Mouse (Mus musculus): ENCODE results near the gene Ace. TPM values are rescaled to one million over a fixed set of nuclear protein-coding genes. Genes with fewer than 3 reads are reported as not detected.
A peak's percentile ranks its signal among the peaks of the same experiment; 100 is the strongest.

Ace gene
- total and polyA plus RNA-seq, 3 experiments, result not detected

DNA sequence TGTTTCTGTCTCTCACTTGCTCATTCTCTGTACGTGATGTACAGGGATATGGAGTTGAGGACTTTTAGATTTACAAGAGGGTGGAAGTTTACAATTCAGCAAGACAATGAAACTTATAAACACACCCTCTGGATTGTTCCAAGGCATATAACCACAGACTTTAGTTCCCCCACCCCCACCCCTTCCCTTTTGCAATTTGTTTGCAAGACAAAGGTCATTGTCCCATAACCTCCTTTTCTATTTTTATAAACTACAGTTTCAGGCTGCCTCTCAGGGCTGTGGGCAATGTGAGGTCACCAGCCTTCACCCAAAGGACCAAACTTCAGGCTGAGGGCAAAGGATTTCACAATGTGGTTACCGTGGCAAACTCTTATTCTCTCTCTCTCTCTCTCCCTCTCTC, 22.5 kb downstream of the Ace start:
- no peaks in the 10 kb centered on the region for H3K36me3 ChIP-seq (replicated peaks)
- no peak for TF ChIP-seq GATA1 (IDR thresholded peaks at IDR 0.05; ENCODE audit: borderline replicate concordance, low read length)
- TF ChIP-seq CTCF (IDR thresholded peaks at IDR 0.05; ENCODE audit: low read depth, low read length), result no peak
- no peak for DNase-seq (ENCODE audit: low spot score)
- no peaks in the 10 kb centered on the region for H3K4me1 ChIP-seq (ENCODE audit: insufficient read depth, low read depth, low read length)
- H3K27me3 ChIP-seq (ENCODE audit: insufficient read depth, low read length), result peaks cover 16% of the 10 kb centered on the region
- no peaks in the 10 kb centered on the region for H3K9me3 ChIP-seq (replicated peaks)
- no peak overlapping the region for H3K4me3 ChIP-seq (ENCODE audit: low read depth, low read length)
- no peak for ATAC-seq (ENCODE audit: extremely low read depth, insufficient number of reproducible peaks, low FRiP score, poor library complexity, severe bottlenecking)

DNA sequence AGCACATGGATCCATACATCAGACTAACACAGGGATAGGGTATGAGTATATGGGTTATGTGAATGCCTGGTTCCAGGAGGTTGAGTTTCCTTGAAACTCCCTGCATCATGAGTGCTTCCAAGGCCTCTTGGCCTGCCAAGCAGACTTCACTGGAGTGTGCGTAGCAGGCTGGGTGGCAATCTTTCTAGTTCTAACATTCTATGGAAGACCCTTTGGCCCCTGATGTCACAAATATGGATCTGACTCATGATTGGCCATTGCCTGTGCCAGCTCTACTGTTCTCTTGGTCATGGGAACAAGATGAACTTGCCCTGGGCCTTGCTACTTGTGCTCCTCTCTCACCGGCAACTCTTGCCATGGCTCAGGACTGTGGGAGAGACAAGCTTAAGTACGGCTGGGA, 26.6 kb downstream of the Ace start, which contains the start of gene Ace3:
Gene Ace3 (plus strand): TSS at position 301 of the 400 bp plus-strand sequence.
- no peaks in the 10 kb centered on the region for H3K9me3 ChIP-seq (replicated peaks)
- no peaks in the 10 kb centered on the region for H3K4me1 ChIP-seq (ENCODE audit: insufficient read depth, low read depth, low read length)
- no peak within 1 kb of the TSS for H3K4me3 ChIP-seq (ENCODE audit: low read depth, low read length)
- no peaks in the 10 kb centered on the region for H3K36me3 ChIP-seq (replicated peaks)
- DNase-seq (ENCODE audit: low spot score) (no peak), ATAC-seq (ENCODE audit: extremely low read depth, insufficient number of reproducible peaks, low FRiP score, poor library complexity, severe bottlenecking) (no peak)
- TF ChIP-seq CTCF (IDR thresholded peaks at IDR 0.05; ENCODE audit: low read depth, low read length) (no peak), GATA1 (IDR thresholded peaks at IDR 0.05; ENCODE audit: borderline replicate concordance, low read length) (no peak), GATA2 (IDR thresholded peaks at IDR 0.05; ENCODE audit: borderline replicate concordance, low read depth, low read length) (no peak), POLR2AphosphoS5 (IDR thresholded peaks at IDR 0.05; ENCODE audit: insufficient replicate concordance, low read depth, low read length) (no peak), TAL1 (conservative IDR thresholded peaks at IDR 0.05; ENCODE audit: low read depth, low read length) (no peak)
- H3K27me3 ChIP-seq (ENCODE audit: insufficient read depth, low read length), result peaks cover 32% of the 10 kb centered on the region

DNA sequence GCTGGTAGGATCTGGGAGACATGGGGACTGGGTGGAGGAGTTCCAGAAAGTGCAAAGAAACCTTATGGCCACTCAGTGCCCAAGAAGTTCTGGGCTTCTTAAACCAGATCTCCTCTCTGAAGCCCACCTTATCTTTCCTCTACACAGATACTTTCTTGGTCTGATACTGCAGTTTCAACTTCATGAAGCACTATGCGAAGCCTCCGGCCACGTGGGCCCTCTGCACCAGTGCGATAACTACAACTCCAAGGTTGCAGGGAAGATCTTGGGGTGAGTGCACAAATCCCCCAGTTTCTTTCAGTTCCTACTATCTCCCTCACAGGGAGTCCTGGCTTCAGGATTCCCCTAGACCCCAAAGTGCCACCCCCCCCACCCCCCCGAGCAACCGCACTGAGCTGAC, 32.3 kb downstream of the Ace start:
- DNase-seq (ENCODE audit: low spot score) (no peak), ATAC-seq (ENCODE audit: extremely low read depth, insufficient number of reproducible peaks, low FRiP score, poor library complexity, severe bottlenecking) (no peak)
- TF ChIP-seq CTCF (IDR thresholded peaks at IDR 0.05; ENCODE audit: low read depth, low read length), result no peak
- TF ChIP-seq TAL1 (conservative IDR thresholded peaks at IDR 0.05; ENCODE audit: low read depth, low read length), result no peak
- TF ChIP-seq POLR2AphosphoS5 (IDR thresholded peaks at IDR 0.05; ENCODE audit: insufficient replicate concordance, low read depth, low read length), result no peak
- TF ChIP-seq GATA2 (IDR thresholded peaks at IDR 0.05; ENCODE audit: borderline replicate concordance, low read depth, low read length), result no peak
- no peak for TF ChIP-seq GATA1 (IDR thresholded peaks at IDR 0.05; ENCODE audit: borderline replicate concordance, low read length)
- Histone ChIP-seq H3K9me3 (replicated peaks) (no peaks in the 10 kb centered on the region), H3K27me3 (ENCODE audit: insufficient read depth, low read length) (peaks cover 36% of the 10 kb centered on the region), H3K4me3 (ENCODE audit: low read depth, low read length) (no peak overlapping the region), H3K4me1 (ENCODE audit: insufficient read depth, low read depth, low read length) (peaks cover 4% of the 10 kb centered on the region; the same call in 1 of the 2 replicates), H3K36me3 (replicated peaks) (no peaks in the 10 kb centered on the region)

DNA sequence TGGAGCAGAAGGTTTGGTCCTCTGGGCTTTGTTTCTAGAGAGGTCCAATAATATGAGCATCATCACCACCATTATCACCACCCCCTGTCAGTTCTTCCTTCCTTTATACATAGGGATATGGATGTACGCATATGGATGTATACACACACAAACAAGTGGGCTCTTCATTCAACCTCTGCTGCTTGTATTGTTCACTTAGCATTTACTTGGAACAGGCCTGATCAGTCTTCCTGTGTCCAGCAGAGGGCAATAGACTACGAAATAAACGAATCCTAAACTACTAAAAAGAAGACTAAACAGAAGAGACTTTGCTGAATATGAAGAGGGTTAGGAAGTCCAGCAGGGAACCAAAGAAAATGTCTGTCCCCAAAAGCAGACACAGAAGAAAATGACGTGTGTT, 34.0 kb downstream of the Ace start:
- DNase-seq (ENCODE audit: low spot score), result peak; percentile 22
- H3K36me3 ChIP-seq (replicated peaks), result no peaks in the 10 kb centered on the region
- H3K4me3 ChIP-seq (ENCODE audit: low read depth, low read length), result no peak overlapping the region
- ATAC-seq (ENCODE audit: extremely low read depth, insufficient number of reproducible peaks, low FRiP score, poor library complexity, severe bottlenecking), result no peak
- no peaks in the 10 kb centered on the region for H3K9me3 ChIP-seq (replicated peaks)
- no peak for TF ChIP-seq GATA1 (IDR thresholded peaks at IDR 0.05; ENCODE audit: borderline replicate concordance, low read length)
- peaks cover 4% of the 10 kb centered on the region; the same call in 1 of the 2 replicates for H3K4me1 ChIP-seq (ENCODE audit: insufficient read depth, low read depth, low read length)
- peaks cover 29% of the 10 kb centered on the region for H3K27me3 ChIP-seq (ENCODE audit: insufficient read depth, low read length)

DNA sequence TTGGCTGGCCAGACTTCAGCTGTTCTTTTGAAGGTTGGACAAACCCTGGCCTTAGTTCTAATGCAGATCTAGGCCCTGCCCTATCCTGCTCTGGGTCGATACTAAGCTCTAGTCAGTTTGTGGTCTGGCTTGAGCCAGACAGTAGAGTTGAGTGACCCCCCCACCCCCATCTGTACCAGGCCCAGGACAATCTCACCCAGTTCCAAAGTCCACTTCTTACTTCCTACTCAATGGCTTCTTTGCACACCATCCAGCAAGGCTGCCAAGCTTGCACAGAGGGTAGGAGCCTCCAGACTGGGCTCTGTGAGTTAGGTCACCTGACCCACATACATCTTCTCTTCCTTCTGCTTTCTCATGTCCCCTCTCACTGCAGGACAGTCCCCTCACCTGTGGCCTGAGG, 36.8 kb downstream of the Ace start:
- no peak overlapping the region for H3K4me3 ChIP-seq (ENCODE audit: low read depth, low read length)
- no peak for ATAC-seq (ENCODE audit: extremely low read depth, insufficient number of reproducible peaks, low FRiP score, poor library complexity, severe bottlenecking)
- no peaks in the 10 kb centered on the region for H3K9me3 ChIP-seq (replicated peaks)
- TF ChIP-seq GATA1 (IDR thresholded peaks at IDR 0.05; ENCODE audit: borderline replicate concordance, low read length), result no peak
- TF ChIP-seq TAL1 (conservative IDR thresholded peaks at IDR 0.05; ENCODE audit: low read depth, low read length), result no peak
- TF ChIP-seq GATA2 (IDR thresholded peaks at IDR 0.05; ENCODE audit: borderline replicate concordance, low read depth, low read length), result no peak
- TF ChIP-seq POLR2AphosphoS5 (IDR thresholded peaks at IDR 0.05; ENCODE audit: insufficient replicate concordance, low read depth, low read length), result no peak
- no peak for TF ChIP-seq CTCF (IDR thresholded peaks at IDR 0.05; ENCODE audit: low read depth, low read length)
- DNase-seq (ENCODE audit: low spot score), result no peak
- peaks cover 8% of the 10 kb centered on the region for H3K4me1 ChIP-seq (ENCODE audit: insufficient read depth, low read depth, low read length)
- H3K27me3 ChIP-seq (ENCODE audit: insufficient read depth, low read length), result peaks cover 35% of the 10 kb centered on the region
- no peaks in the 10 kb centered on the region for H3K36me3 ChIP-seq (replicated peaks)

DNA sequence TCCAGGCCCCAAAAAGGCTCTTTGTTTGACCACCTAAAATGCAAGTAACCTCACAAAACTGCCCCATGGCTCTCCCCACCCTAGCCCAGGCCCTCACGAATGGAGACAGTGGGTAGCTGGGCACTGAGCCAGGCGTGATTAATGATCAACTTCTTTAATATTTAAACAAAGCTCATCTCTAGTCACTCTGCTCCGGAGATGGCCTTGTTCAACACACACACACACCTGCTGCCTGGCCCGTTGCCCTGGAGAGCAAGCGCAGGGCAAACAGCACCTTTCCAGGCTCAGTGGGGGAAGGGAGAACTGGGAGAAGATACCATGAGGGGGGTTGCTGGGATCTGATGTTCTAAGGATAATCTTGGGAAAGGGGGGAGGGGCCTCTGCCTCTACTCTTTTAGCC, 38.2 kb downstream of the Ace start:
- H3K9me3 ChIP-seq (replicated peaks), result no peaks in the 10 kb centered on the region
- H3K4me1 ChIP-seq (ENCODE audit: insufficient read depth, low read depth, low read length), result peaks cover 8% of the 10 kb centered on the region
- DNase-seq (ENCODE audit: low spot score), result no peak
- no peaks in the 10 kb centered on the region for H3K36me3 ChIP-seq (replicated peaks)
- H3K27me3 ChIP-seq (ENCODE audit: insufficient read depth, low read length), result peaks cover 47% of the 10 kb centered on the region
- TF ChIP-seq CTCF (IDR thresholded peaks at IDR 0.05; ENCODE audit: low read depth, low read length) (no peak), TAL1 (conservative IDR thresholded peaks at IDR 0.05; ENCODE audit: low read depth, low read length) (no peak), GATA1 (IDR thresholded peaks at IDR 0.05; ENCODE audit: borderline replicate concordance, low read length) (no peak), GATA2 (IDR thresholded peaks at IDR 0.05; ENCODE audit: borderline replicate concordance, low read depth, low read length) (no peak), POLR2AphosphoS5 (IDR thresholded peaks at IDR 0.05; ENCODE audit: insufficient replicate concordance, low read depth, low read length) (no peak)
- no peak for ATAC-seq (ENCODE audit: extremely low read depth, insufficient number of reproducible peaks, low FRiP score, poor library complexity, severe bottlenecking)
- no peak overlapping the region for H3K4me3 ChIP-seq (ENCODE audit: low read depth, low read length)

DNA sequence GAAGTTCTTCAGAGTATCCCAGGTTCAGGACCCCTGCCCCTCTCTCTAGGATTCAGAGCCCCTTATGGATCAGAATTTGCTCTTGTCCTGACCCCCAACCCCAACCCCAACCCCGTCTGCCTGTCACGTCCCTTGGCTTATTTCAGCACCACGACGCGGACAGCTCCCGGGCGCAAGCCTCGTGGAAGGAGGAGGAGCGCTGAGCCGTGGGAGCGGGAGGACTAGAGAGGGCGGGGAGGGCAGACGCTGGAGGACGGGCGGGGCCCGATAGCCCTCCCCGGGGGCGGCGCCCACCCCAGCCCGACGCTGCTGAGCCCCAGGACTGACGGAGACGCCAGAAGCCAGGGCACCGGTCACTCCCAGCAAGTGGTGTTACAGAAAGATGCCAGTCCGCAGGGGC, 40.1 kb downstream of the Ace start, which contains the start of gene Kcnh6:
Gene Kcnh6 (plus strand): TSS at position 304 of the 400 bp plus-strand sequence.
- Histone ChIP-seq H3K27me3 (ENCODE audit: insufficient read depth, low read length) (peaks cover 58% of the 10 kb centered on the region), H3K9me3 (replicated peaks) (no peaks in the 10 kb centered on the region), H3K36me3 (replicated peaks) (no peaks in the 10 kb centered on the region), H3K4me3 (ENCODE audit: low read depth, low read length) (peak within 1 kb of the TSS; percentile 60; the same call in 1 of the 2 replicates), H3K4me1 (ENCODE audit: insufficient read depth, low read depth, low read length) (peaks cover 4% of the 10 kb centered on the region)
- no peak for ATAC-seq (ENCODE audit: extremely low read depth, insufficient number of reproducible peaks, low FRiP score, poor library complexity, severe bottlenecking)
- DNase-seq (ENCODE audit: low spot score), result peak; percentile 87
- no peak for TF ChIP-seq TAL1 (conservative IDR thresholded peaks at IDR 0.05; ENCODE audit: low read depth, low read length)
- TF ChIP-seq GATA1 (IDR thresholded peaks at IDR 0.05; ENCODE audit: borderline replicate concordance, low read length), result no peak
- TF ChIP-seq POLR2AphosphoS5 (IDR thresholded peaks at IDR 0.05; ENCODE audit: insufficient replicate concordance, low read depth, low read length), result no peak
- no peak for TF ChIP-seq CTCF (IDR thresholded peaks at IDR 0.05; ENCODE audit: low read depth, low read length)
- no peak for TF ChIP-seq GATA2 (IDR thresholded peaks at IDR 0.05; ENCODE audit: borderline replicate concordance, low read depth, low read length)
